Mouse (Mus musculus): Measurements from ENCODE around the gene Slc30a6.

- no peak for TF ChIP-seq CTCF (IDR thresholded peaks at IDR 0.05; ENCODE audit: borderline replicate concordance, extremely low read depth, insufficient read depth, insufficient read length)
- no peak for TF ChIP-seq POLR2A (IDR thresholded peaks at IDR 0.05; ENCODE audit: borderline replicate concordance, extremely low read depth, insufficient read depth, insufficient read length, poor library complexity, severe bottlenecking)
Observed at GRCm38 (mm10) chr17:74376916-74377315, 18.5 kb upstream of the Slc30a6 start.
